Comparison of ENCODE assay signal across 23 mouse cellular contexts in genomic region chr1:88255466-88255857, GRCm38 (mm10). TPM values are rescaled to one million over a fixed set of nuclear protein-coding genes. Genes with fewer than 3 reads are reported as not detected.
DNase-seq lines count a peak whose midpoint lies in the region; ATAC-seq and TF ChIP-seq lines count a peak whose summit lies in the region.
"Had no signal": no experiment of that assay in that cellular context is flagged by ENCODE, and none has a peak within 500 bp of the region (broad histone marks: within the 10 kb centered on the region; RNA-seq: fewer than 3 reads in every experiment).

No protein-coding gene starts in this region.

- 49% methylated on average over 2 of the region's 2 CpGs for WGBS in cerebellum, adult 2 months
- WGBS in forebrain, postnatal 0 days = 53% methylated on average over 2 of the region's 2 CpGs
- WGBS in forebrain, embryonic 11.5 days = 64% methylated on average over 2 of the region's 2 CpGs
- 55% methylated on average over 2 of the region's 2 CpGs for WGBS in hindbrain, embryonic 12.5 days
- 57% methylated on average over 2 of the region's 2 CpGs for WGBS in hindbrain, embryonic 10.5 days
- 48% methylated on average over 2 of the region's 2 CpGs for WGBS in stomach, embryonic 16.5 days

- no peaks in the 10 kb centered on the region for H3K27me3 ChIP-seq in cerebellum, adult 2 months (ENCODE audit: control insufficient read depth, insufficient read depth, low read length)
- no peaks in the 10 kb centered on the region for H3K27me3 ChIP-seq in forebrain, postnatal 0 days (ENCODE audit: insufficient read depth, low read length)
- H3K27me3 ChIP-seq in forebrain, embryonic 11.5 days (ENCODE audit: control insufficient read depth, insufficient read depth, low read length) = no peaks in the 10 kb centered on the region
- no peaks in the 10 kb centered on the region for H3K27me3 ChIP-seq in hindbrain, embryonic 12.5 days
- no peaks in the 10 kb centered on the region for H3K27me3 ChIP-seq in hindbrain, embryonic 10.5 days (ENCODE audit: insufficient read depth, poor library complexity, severe bottlenecking)
- H3K27me3 ChIP-seq in stomach, embryonic 16.5 days (ENCODE audit: control insufficient read depth, insufficient read depth, low read length) = no peaks in the 10 kb centered on the region
- H3K27me3 ChIP-seq: hindbrain, embryonic 15.5 days had no signal

- TF ChIP-seq CTCF in cerebellum, adult 2 months (IDR thresholded peaks at IDR 0.05; ENCODE audit: borderline replicate concordance, insufficient read depth, low read depth, low read length) = no peak
- no peak for TF ChIP-seq CTCF in forebrain, postnatal 0 days (IDR thresholded peaks at IDR 0.05; ENCODE audit: low read depth)

- peaks cover 73% of the 10 kb centered on the region for H3K9me3 ChIP-seq in forebrain, postnatal 0 days (ENCODE audit: low read length)
- peaks cover 81% of the 10 kb centered on the region for H3K9me3 ChIP-seq in forebrain, embryonic 11.5 days (ENCODE audit: control insufficient read depth, low read length)
- H3K9me3 ChIP-seq in hindbrain, embryonic 12.5 days (replicated peaks) = peaks cover 86% of the 10 kb centered on the region
- peaks cover 98% of the 10 kb centered on the region for H3K9me3 ChIP-seq in hindbrain, embryonic 10.5 days
- H3K9me3 ChIP-seq in stomach, embryonic 16.5 days (replicated peaks; ENCODE audit: control insufficient read depth, low read length) = peaks cover 18% of the 10 kb centered on the region
- H3K9me3 ChIP-seq: G1E had no signal

- no peak for DNase-seq in cerebellum, adult 2 months
- no peak for DNase-seq in forebrain, postnatal 0 days
- no peak for DNase-seq in forebrain, embryonic 11.5 days (ENCODE audit: low spot score)
- DNase-seq in hindbrain, embryonic 10.5 days (ENCODE audit: low spot score) = no peak
- DNase-seq: adrenal gland, adult 8-10 months; adrenal gland, postnatal 36 days; B cell, adult 2 months; cerebellum, adult 11 months; heart, adult 18-20 months had no signal

- no peak overlapping the region for H3K9ac ChIP-seq in forebrain, postnatal 0 days
- no peak overlapping the region for H3K9ac ChIP-seq in forebrain, embryonic 11.5 days (ENCODE audit: low read length)
- no peak overlapping the region for H3K9ac ChIP-seq in hindbrain, embryonic 12.5 days
- H3K9ac ChIP-seq in stomach, embryonic 16.5 days (ENCODE audit: low read length) = no peak overlapping the region
- H3K9ac ChIP-seq: hindbrain, embryonic 15.5 days had no signal

- no peak overlapping the region for H3K4me2 ChIP-seq in forebrain, postnatal 0 days (ENCODE audit: low read depth)
- no peak overlapping the region for H3K4me2 ChIP-seq in forebrain, embryonic 11.5 days (ENCODE audit: low read depth, low read length, severe bottlenecking)
- H3K4me2 ChIP-seq in hindbrain, embryonic 12.5 days (replicated peaks) = no peak overlapping the region
- no peak overlapping the region for H3K4me2 ChIP-seq in stomach, embryonic 16.5 days (ENCODE audit: low read depth, low read length)
- H3K4me2 ChIP-seq: hindbrain, embryonic 15.5 days had no signal

- H3K27ac ChIP-seq in cerebellum, adult 2 months (ENCODE audit: insufficient read depth, low read length) = no peak overlapping the region
- H3K27ac ChIP-seq in forebrain, postnatal 0 days (ENCODE audit: low read depth, low read length) = no peak overlapping the region
- H3K27ac ChIP-seq in forebrain, embryonic 11.5 days (ENCODE audit: low read depth, low read length) = no peak overlapping the region
- no peak overlapping the region for H3K27ac ChIP-seq in hindbrain, embryonic 12.5 days
- H3K27ac ChIP-seq in hindbrain, embryonic 10.5 days = no peak overlapping the region
- H3K27ac ChIP-seq in stomach, embryonic 16.5 days (ENCODE audit: low read length) = no peak overlapping the region
- H3K27ac ChIP-seq: heart, embryonic 10.5 days; hindbrain, embryonic 15.5 days had no signal

- no peak for TF ChIP-seq POLR2A in cerebellum, adult 2 months (IDR thresholded peaks at IDR 0.05; ENCODE audit: borderline replicate concordance, insufficient read depth, low read length)

- H3K4me1 ChIP-seq in cerebellum, adult 2 months (ENCODE audit: control insufficient read depth, insufficient read depth, low read length) = peaks cover 30% of the 10 kb centered on the region
- no peaks in the 10 kb centered on the region for H3K4me1 ChIP-seq in forebrain, postnatal 0 days (ENCODE audit: insufficient read depth)
- H3K4me1 ChIP-seq in forebrain, embryonic 11.5 days (replicated peaks; ENCODE audit: control insufficient read depth, insufficient read depth, low read length) = no peaks in the 10 kb centered on the region
- no peaks in the 10 kb centered on the region for H3K4me1 ChIP-seq in hindbrain, embryonic 12.5 days
- no peaks in the 10 kb centered on the region for H3K4me1 ChIP-seq in hindbrain, embryonic 10.5 days (replicated peaks)
- H3K4me1 ChIP-seq in stomach, embryonic 16.5 days (ENCODE audit: control insufficient read depth, insufficient read depth, low read length) = peaks cover 9% of the 10 kb centered on the region; the same call in 1 of the 2 replicates
- H3K4me1 ChIP-seq: hindbrain, embryonic 15.5 days had no signal

- H3K4me3 ChIP-seq in cerebellum, adult 2 months (replicated peaks; ENCODE audit: insufficient read depth, low read depth, low read length) = no peak overlapping the region
- H3K4me3 ChIP-seq in forebrain, postnatal 0 days (ENCODE audit: low read depth, low read length) = no peak overlapping the region
- H3K4me3 ChIP-seq in forebrain, embryonic 11.5 days (ENCODE audit: low read depth, low read length) = no peak overlapping the region
- no peak overlapping the region for H3K4me3 ChIP-seq in hindbrain, embryonic 12.5 days
- no peak overlapping the region for H3K4me3 ChIP-seq in hindbrain, embryonic 10.5 days
- no peak overlapping the region for H3K4me3 ChIP-seq in stomach, embryonic 16.5 days (replicated peaks; ENCODE audit: low read length)
- H3K4me3 ChIP-seq: heart, embryonic 10.5 days; hindbrain, embryonic 15.5 days had no signal

- peaks cover 14% of the 10 kb centered on the region for H3K36me3 ChIP-seq in forebrain, postnatal 0 days (ENCODE audit: insufficient read depth)
- peaks cover 8% of the 10 kb centered on the region; the same call in 1 of the 2 replicates for H3K36me3 ChIP-seq in forebrain, embryonic 11.5 days (ENCODE audit: control insufficient read depth, insufficient read depth, low read length)
- H3K36me3 ChIP-seq in hindbrain, embryonic 12.5 days = peaks cover 13% of the 10 kb centered on the region
- H3K36me3 ChIP-seq in hindbrain, embryonic 10.5 days = peaks cover 14% of the 10 kb centered on the region
- H3K36me3 ChIP-seq in stomach, embryonic 16.5 days (ENCODE audit: control insufficient read depth, insufficient read depth, low read length) = peaks cover 8% of the 10 kb centered on the region; the same call in 1 of the 2 replicates
- H3K36me3 ChIP-seq: hindbrain, embryonic 15.5 days had no signal

- ATAC-seq in cerebellum, adult (ENCODE audit: insufficient number of reproducible peaks, low FRiP score, low TSS enrichment) = 0 out of 2 replicates have a peak, but pooled peaks have one; percentile 0
- ATAC-seq in forebrain, postnatal 0 days = 0 out of 2 replicates have a peak, but pooled peaks have one; percentile 0
- no peak for ATAC-seq in forebrain, embryonic 11.5 days (replicated peaks; ENCODE audit: low FRiP score)
- peak; percentile 3; the same call in 1 of the 2 replicates for ATAC-seq in hindbrain, embryonic 12.5 days (ENCODE audit: low FRiP score)
- ATAC-seq in stomach, embryonic 16.5 days (ENCODE audit: insufficient read depth, low FRiP score) = 0 out of 2 replicates have a peak, but pooled peaks have one; percentile 0
- ATAC-seq: CD4-positive, CD25-positive, alpha-beta regulatory T cell, adult 4 months; forebrain, embryonic 14.5 days; intestine, embryonic 16.5 days had no signal

RNA-seq across cellular contexts. Expression of gene Hjurp, which starts 22.0 kb away (rescaled TPM):
- polyA plus RNA-seq in cerebellum, adult 2 months (2012; rRNA removed) = 79.1 and 80.4 TPM in 2 replicates
- total RNA-seq in forebrain, postnatal 0 days (2014; rRNA removed) = 77.6 and 88.0 TPM in 2 replicates
- polyA plus RNA-seq in forebrain, postnatal 0 days (2015; fragmentation: Nextera tagmentation; extraction: Ambion mirVana) = 24.5 and 40.0 TPM in 2 replicates
- 221 and 223 TPM in 2 replicates for polyA plus RNA-seq in forebrain, embryonic 11.5 days (2014; fragmentation: Nextera tagmentation; extraction: Ambion mirVana)
- polyA plus RNA-seq in hindbrain, embryonic 12.5 days (2016; fragmentation: Nextera tagmentation; extraction: Ambion mirVana) = 167 and 169 TPM in 2 replicates
- 169 and 205 TPM in 2 replicates for polyA plus RNA-seq in hindbrain, embryonic 10.5 days (2016; fragmentation: Nextera tagmentation; extraction: Ambion mirVana)
- polyA plus RNA-seq in stomach, embryonic 16.5 days (2015; fragmentation: Nextera tagmentation; extraction: Ambion mirVana) = 169 and 173 TPM in 2 replicates

RNA-seq across cellular contexts. Expression of gene Trpm8, which starts 22.0 kb away (rescaled TPM):
- polyA plus RNA-seq in cerebellum, adult 2 months (2012; rRNA removed) = 0.48 and 0.49 TPM in 2 replicates
- 0.38 TPM in 2 replicates for total RNA-seq in forebrain, postnatal 0 days (2014; rRNA removed)
- 0.19 and 0.36 TPM in 2 replicates for polyA plus RNA-seq in forebrain, postnatal 0 days (2015; fragmentation: Nextera tagmentation; extraction: Ambion mirVana)
- polyA plus RNA-seq in forebrain, embryonic 11.5 days (2014; fragmentation: Nextera tagmentation; extraction: Ambion mirVana) = not detected in 2 replicates
- not detected in 2 replicates for polyA plus RNA-seq in hindbrain, embryonic 12.5 days (2016; fragmentation: Nextera tagmentation; extraction: Ambion mirVana)
- not detected in 2 replicates for polyA plus RNA-seq in hindbrain, embryonic 10.5 days (2016; fragmentation: Nextera tagmentation; extraction: Ambion mirVana)
- polyA plus RNA-seq in stomach, embryonic 16.5 days (2015; fragmentation: Nextera tagmentation; extraction: Ambion mirVana) = not detected in 2 replicates
- total RNA-seq: adrenal gland, adult 8-10 months; adrenal gland, postnatal 36 days; G1E; gastrocnemius, adult 8-10 months; gastrocnemius, postnatal 36 days; heart, adult 18-20 months; hematopoietic stem cell, adult 5-6 weeks had no signal
- polyA plus RNA-seq: CD4-positive, CD25-positive, alpha-beta regulatory T cell, adult 4 months; forebrain, embryonic 14.5 days; G1E; heart, embryonic 16.5 days; intestine, embryonic 16.5 days had no signal

RNA-seq across cellular contexts. Expression of gene Mroh2a, which starts 28.7 kb away (rescaled TPM):
- polyA plus RNA-seq in cerebellum, adult 2 months (2012; rRNA removed) = 0.25 and 0.43 TPM in 2 replicates
- total RNA-seq in forebrain, postnatal 0 days (2014; rRNA removed) = 0.23 TPM in 1 of 2 replicates, not detected in the other
- polyA plus RNA-seq in forebrain, postnatal 0 days (2015; fragmentation: Nextera tagmentation; extraction: Ambion mirVana) = 0.35 and 0.36 TPM in 2 replicates
- polyA plus RNA-seq in forebrain, embryonic 11.5 days (2014; fragmentation: Nextera tagmentation; extraction: Ambion mirVana) = 2.5 and 3.0 TPM in 2 replicates
- polyA plus RNA-seq in hindbrain, embryonic 12.5 days (2016; fragmentation: Nextera tagmentation; extraction: Ambion mirVana) = 1.0 and 1.3 TPM in 2 replicates
- 0.93 and 1.1 TPM in 2 replicates for polyA plus RNA-seq in hindbrain, embryonic 10.5 days (2016; fragmentation: Nextera tagmentation; extraction: Ambion mirVana)
- polyA plus RNA-seq in stomach, embryonic 16.5 days (2015; fragmentation: Nextera tagmentation; extraction: Ambion mirVana) = 1.6 and 1.7 TPM in 2 replicates
- total RNA-seq: gastrocnemius, adult 8-10 months; gastrocnemius, postnatal 36 days; heart, adult 18-20 months had no signal
- polyA plus RNA-seq: cortical plate, adult 2 months; G1E had no signal

RNA-seq across cellular contexts. Expression of gene Ugt1a1, which starts 43.7 kb away (rescaled TPM):
- not detected in 2 replicates for polyA plus RNA-seq in cerebellum, adult 2 months (2012; rRNA removed)
- 0.14 TPM in 1 of 2 replicates, not detected in the other for total RNA-seq in forebrain, postnatal 0 days (2014; rRNA removed)
- not detected in 2 replicates for polyA plus RNA-seq in forebrain, postnatal 0 days (2015; fragmentation: Nextera tagmentation; extraction: Ambion mirVana)
- not detected in 2 replicates for polyA plus RNA-seq in forebrain, embryonic 11.5 days (2014; fragmentation: Nextera tagmentation; extraction: Ambion mirVana)
- not detected in 2 replicates for polyA plus RNA-seq in hindbrain, embryonic 12.5 days (2016; fragmentation: Nextera tagmentation; extraction: Ambion mirVana)
- not detected in 2 replicates for polyA plus RNA-seq in hindbrain, embryonic 10.5 days (2016; fragmentation: Nextera tagmentation; extraction: Ambion mirVana)
- 13.6 and 14.1 TPM in 2 replicates for polyA plus RNA-seq in stomach, embryonic 16.5 days (2015; fragmentation: Nextera tagmentation; extraction: Ambion mirVana)
- total RNA-seq: gastrocnemius, postnatal 36 days; hematopoietic stem cell, adult 5-6 weeks had no signal
- polyA plus RNA-seq: CD4-positive, CD25-positive, alpha-beta regulatory T cell, adult 4 months; forebrain, embryonic 14.5 days; G1E; heart, embryonic 10.5 days; hindbrain, embryonic 15.5 days had no signal

RNA-seq across cellular contexts. Expression of gene Dnajb3, which starts 49.9 kb away (rescaled TPM):
- 2.9 and 3.5 TPM in 2 replicates for polyA plus RNA-seq in cerebellum, adult 2 months (2012; rRNA removed)
- 5.3 and 6.6 TPM in 2 replicates for total RNA-seq in forebrain, postnatal 0 days (2014; rRNA removed)
- 10.7 and 12.4 TPM in 2 replicates for polyA plus RNA-seq in forebrain, postnatal 0 days (2015; fragmentation: Nextera tagmentation; extraction: Ambion mirVana)
- polyA plus RNA-seq in forebrain, embryonic 11.5 days (2014; fragmentation: Nextera tagmentation; extraction: Ambion mirVana) = 11.5 and 12.5 TPM in 2 replicates
- polyA plus RNA-seq in hindbrain, embryonic 12.5 days (2016; fragmentation: Nextera tagmentation; extraction: Ambion mirVana) = 14.1 and 19.0 TPM in 2 replicates
- polyA plus RNA-seq in hindbrain, embryonic 10.5 days (2016; fragmentation: Nextera tagmentation; extraction: Ambion mirVana) = 13.4 and 14.0 TPM in 2 replicates
- 6.6 and 7.6 TPM in 2 replicates for polyA plus RNA-seq in stomach, embryonic 16.5 days (2015; fragmentation: Nextera tagmentation; extraction: Ambion mirVana)
- total RNA-seq: gastrocnemius, adult 8-10 months; gastrocnemius, postnatal 36 days; hematopoietic stem cell, adult 5-6 weeks had no signal
- polyA plus RNA-seq: G1E had no signal
